Mouse (Mus musculus) left cerebral cortex, postnatal 25 days (tissue): ENCODE results near the gene Clint1. TPM values are rescaled to one million over a fixed set of nuclear protein-coding genes. Genes with fewer than 3 reads are reported as not detected.
"Not testable (repeated sequence)": the region's sequence is repeated elsewhere in the genome, so short reads cannot be mapped to it uniquely, and the experiment has no call there.

ENCODE experiments used
- DNase-seq, 2 experiments: peaks; one replicate each; pipeline ENCODE4 v3.0.0; 2022; ENCODE audit warnings: low spot score in 2 of 2, mixed read lengths in 1 of 2
- intact Hi-C: fragments of 180-260 bp; cut with DNase I; formaldehyde crosslinking; loops from one replicate; pipeline ENCODE4 v1.15.1; 2025
- total RNA-seq, 2 experiments: library from RNA; stranded (reverse); gene quantifications; 2 replicates each; pipeline ENCODE4 v1.2.3; 2021

The Clint1 gene
- total RNA-seq, 2 experiments from 2014 or later = 51.1 to 52.3 TPM

DNA sequence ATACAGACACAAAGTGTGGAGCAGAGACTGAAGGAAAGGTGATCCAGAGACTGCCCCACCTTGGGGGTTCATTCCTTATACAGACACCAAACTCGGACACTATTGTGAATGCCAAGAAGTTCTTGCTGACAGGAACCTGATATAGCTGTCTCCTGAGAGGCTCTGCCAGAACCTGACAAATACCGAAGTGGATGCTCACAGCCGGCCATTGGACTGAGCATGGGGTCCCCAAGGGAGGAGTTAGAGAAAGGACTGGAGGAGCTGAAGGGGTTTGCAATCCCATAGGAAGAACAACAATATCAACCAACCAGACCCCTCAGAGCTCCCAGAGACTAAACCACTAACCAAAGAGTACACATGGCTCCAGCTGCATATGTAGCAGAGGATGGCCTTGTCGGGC lies 27.5 kb downstream of the Clint1 start:
- DNase-seq, intact Hi-C loops: not testable (repeated sequence)

DNA sequence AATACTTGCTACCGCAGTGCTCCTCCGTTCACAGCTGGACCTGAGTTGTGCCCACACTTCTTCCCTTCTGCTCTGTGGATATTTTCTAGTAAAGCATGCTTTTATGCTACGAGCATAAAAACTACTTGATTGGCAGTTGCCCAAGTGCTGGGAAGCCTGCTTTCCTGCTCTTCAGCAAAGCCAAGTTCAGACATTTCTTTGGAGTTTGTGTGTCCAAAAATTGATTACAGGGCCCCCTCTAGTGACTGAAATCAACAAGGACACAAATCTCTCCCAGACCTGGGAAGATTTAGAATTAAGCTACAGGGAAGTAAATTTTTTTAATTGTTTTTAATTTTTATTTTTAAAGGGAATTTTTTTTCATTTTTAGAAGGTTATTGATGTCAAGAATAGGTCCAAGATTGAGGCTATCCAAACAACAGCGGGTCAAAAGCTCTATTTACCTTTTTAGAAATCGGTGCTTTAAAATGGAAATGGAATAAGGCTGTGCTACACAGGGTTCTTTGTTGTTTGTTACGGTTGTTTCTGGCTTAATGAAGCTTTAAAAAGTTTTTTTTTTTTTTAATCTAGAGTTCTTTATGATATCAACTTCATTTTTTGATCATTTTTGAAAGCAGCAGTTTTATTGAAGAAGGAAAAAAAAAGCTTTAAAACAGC lies 29.3 kb downstream of the Clint1 start:
- peak; percentile 28 to 57 for DNase-seq
- intact Hi-C loops = loop anchor here (1.0 to 10.0 kb wide), 6 partner anchors 86 to 1269 kb away; no protein-coding TSS in a partner anchor

DNA sequence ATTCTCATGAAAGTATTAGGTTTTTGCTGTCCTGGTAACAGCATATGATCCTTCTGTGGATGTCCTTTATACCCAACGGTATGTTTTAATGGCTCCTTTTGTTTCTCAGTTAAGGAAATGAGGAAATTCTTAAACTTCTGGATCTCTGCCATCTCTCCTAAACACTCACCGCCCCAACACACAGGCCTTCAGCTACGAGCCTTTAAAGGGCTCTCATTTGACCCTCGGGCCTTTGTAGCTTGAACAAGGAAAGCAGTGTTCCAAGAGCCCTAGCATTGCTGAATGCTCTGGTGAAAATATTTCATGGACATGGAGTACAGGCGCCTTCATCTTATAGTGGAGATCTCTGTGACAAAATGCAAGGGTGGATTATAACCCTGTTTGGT lies 29.8 kb downstream of the Clint1 start:
- DNase-seq = no peak
- intact Hi-C loops = loop anchor here (1.0 to 10.0 kb wide), 6 partner anchors 86 to 1269 kb away; no protein-coding TSS in a partner anchor

DNA sequence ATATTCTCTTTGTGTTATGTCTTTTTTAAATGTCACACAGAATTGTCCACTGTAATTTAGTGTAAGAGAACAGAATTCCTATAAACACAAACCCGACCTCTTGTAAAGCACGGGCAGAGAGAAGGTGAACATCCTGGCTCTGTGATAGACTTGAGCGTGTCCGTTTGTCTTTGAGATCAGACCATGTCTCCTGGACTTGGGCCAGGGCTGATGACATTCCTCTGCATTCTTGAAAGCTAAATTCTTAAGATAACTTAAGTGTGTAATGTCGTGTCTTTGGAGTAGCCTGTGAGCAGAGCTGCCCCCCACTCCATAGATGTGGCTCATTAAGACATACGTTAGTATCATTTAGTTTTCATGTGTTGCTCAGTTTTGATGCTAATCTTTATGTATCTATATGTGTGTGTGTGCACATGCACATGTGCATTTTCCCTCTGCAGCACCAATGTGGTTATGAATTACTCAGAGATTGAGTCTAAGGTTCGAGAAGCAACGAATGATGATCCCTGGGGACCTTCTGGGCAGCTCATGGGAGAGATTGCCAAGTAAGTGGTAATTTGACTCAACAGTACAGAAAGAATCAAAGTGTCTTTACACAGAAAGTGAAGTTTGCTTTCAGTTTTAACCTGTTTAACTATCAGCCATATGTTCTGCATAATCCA lies 31.6 kb downstream of the Clint1 start:
- no peak for DNase-seq
- intact Hi-C loops = loop anchor here (5.0 to 10.0 kb wide), 5 partner anchors 129 to 1271 kb away; no protein-coding TSS in a partner anchor

DNA sequence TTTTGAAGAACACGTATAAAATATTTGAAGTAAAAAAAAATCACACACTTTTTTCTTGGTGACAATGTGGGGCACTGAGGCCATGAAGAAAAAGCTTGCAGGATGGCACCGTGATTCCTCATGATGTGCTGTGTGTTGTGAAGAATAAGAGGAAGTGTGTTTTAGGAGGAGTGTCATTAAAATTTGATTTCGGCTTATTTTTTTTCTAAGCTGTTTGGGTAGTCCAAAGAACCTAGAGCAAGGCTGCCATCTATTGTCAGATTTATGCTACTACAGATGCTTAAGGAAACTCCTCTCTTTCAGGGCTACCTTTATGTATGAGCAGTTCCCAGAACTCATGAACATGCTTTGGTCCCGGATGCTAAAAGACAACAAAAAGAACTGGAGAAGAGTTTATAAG lies 32.2 kb downstream of the Clint1 start:
- intact Hi-C loops = loop anchor here (2.0 to 10.0 kb wide), 6 partner anchors 129 to 1297 kb away; no protein-coding TSS in a partner anchor
- DNase-seq = peak; percentile 40 to 47

DNA sequence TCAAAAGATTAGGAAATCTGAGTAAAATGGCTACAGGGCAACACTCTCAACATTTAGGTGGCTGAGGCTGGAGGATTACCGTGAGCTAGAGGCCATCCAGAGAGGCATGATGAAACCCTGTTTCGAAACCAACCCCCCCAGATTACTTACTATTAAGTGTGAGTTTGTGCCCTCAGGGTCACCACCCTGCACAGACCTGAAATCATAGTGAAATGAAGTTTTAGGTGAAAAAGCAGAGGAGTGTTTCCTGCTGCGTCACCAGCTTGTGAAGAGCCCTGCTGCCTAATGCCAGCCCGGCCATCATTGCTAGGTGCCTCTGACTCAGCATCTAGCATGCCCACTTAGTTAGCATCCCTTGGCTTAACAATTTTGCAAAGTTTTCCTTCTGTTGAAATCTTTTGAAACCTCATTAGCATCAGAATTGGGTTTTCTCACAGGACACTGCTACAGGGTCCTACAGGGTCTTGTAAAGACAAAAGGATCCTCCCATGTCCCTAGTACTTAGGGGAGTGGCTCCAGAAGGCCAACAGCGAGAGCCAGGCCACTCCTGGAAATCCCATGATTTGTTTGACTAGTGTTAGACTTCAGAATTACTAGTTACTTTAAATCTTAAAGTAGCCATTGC lies 33.9 kb downstream of the Clint1 start:
- intact Hi-C loops = loop anchor here (2.0 to 10.0 kb wide), 2 partner anchors 131 to 1299 kb away; no protein-coding TSS in a partner anchor
- DNase-seq = no peak

DNA sequence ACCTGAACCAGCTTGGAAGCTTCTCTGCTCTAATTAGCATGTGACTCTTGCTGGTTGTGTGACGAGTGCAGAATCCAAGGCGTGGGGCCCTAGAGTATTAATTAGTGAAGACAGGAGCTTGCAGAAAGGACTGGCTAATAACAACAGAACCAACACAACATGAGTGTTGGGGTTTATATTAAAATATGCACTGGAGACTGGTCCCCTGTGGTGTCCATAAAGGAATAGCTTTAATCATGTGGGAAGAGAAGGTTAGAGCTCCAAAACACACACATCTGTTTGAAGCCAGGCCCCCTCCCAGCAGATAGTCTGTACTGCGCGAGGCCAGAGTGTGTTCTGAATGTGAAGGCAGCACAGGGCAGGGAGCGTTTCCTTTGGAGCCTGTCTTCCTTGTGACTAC lies 34.7 kb downstream of the Clint1 start:
- intact Hi-C loops = loop anchor here (10.0 kb wide), 1 partner anchor 132 kb away; no protein-coding TSS in a partner anchor

DNA sequence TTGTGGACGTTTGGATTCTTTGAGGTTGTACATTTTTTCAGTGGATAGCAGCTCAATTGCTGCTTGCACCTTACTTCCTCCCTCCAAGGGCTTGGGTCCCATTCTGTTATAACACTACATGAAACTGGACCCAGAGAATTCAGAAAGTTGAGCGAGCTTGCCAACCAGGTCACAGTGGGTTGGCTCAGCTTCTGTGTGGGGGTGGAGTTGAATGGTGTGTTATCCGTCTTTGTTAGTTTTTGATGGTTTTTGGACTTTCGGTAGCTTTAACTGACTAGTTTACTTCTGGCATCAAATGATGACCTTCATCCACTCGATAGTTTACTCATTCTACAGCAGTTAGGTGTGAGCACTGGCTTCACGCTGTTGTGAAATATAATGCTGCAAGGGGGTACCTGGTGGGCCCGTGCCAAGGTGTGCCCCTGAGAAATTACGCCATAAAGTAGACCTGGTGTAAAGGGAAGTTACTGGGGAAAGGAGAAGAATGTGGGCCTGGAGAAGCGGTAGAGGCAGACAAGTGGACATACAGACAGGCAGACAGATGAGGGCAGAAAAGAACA lies 36.7 kb downstream of the Clint1 start:
- DNase-seq = no peak
- intact Hi-C loops = loop anchor here (10.0 kb wide), 1 partner anchor 134 kb away; no protein-coding TSS in a partner anchor

More for the DNA sequence above, 34.7 kb downstream of the Clint1 start:
- no peak for DNase-seq

DNA sequence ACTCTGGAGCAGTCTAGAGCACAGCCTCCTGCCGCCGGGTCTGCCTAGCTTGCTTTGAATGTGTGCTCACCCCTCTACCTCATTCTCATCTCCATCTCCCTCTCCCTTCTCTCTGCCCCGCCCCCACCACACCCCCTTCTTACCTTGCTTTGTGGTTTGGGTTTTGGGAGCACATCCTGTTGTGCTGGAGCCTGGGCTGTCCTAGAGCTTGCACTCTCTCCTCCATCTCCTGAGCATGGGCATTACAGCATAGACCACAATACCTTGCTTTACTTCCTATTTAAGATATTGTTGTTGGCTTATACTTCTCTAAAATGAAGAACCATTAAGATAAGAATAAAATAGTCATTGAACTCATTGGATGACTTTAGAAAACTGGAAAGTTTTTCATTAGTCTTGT lies 38.1 kb downstream of the Clint1 start:
- intact Hi-C loops = loop anchor here (10.0 kb wide), 1 partner anchor 135 kb away; no protein-coding TSS in a partner anchor

DNA sequence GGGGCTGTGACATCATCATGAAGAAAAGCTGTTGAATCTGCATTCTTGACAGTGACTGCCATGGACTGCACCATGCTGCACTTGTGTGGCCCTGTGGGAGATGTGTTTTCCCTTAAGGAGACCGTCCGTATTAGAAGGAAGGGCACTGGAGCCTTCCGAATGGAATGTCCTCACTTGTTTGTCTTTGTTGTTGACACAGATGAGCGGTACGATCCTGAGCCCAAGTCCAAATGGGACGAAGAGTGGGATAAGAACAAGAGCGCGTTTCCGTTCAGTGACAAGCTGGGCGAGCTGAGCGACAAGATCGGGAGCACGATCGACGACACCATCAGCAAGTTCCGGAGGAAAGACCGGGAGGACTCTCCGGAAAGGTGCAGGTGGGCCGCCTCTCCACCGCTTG lies 38.6 kb downstream of the Clint1 start:
- no peak for DNase-seq
- intact Hi-C loops = no loop called here

More for the DNA sequence above, 38.1 kb downstream of the Clint1 start:
- DNase-seq = no peak

DNA sequence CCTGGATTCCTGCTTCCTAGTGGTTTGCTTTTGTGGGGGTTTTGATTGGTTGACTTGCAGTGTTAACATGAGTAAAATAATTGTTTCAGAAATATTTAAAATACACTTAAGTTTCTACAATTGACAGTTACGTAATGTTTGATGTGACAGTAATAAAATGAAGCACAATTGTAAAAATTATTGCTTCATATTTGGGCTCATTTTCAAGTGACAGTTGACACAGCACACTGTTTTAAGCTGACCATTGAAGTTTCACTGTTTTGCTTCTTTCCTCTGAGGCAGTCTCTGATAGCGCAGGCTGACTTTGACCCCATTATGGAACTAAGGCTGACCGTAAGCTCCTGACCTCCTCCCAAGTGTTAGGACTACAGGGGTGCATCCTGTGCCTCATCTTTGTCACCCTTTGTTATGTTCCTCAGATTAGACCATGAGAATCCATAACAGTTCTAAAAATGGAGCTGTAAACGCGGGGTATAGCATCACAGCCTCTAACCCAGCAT lies 41.1 kb downstream of the Clint1 start:
- intact Hi-C loops = no loop called here
- no peak for DNase-seq

DNA sequence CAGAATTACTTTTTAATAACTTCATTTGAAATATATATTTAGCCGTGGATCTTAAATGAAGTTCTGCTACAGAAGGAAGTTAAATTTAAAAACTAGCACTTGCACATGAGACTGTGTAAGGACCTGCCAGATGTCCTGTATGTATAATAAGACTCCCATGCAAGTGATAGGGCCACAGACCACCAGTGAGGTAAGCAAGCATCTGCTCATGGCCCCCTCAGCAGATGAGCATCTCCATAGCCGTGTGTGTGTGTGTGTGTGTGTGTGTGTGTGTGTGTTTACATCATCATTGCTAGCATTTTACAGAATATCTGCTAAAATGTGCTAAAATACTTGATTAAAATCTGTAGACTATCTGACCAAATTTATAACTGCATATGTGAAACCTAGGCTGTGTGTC lies 45.5 kb downstream of the Clint1 start:
- intact Hi-C loops = no loop called here
- peak in 1 of 2 experiments; percentile 48 for DNase-seq

DNA sequence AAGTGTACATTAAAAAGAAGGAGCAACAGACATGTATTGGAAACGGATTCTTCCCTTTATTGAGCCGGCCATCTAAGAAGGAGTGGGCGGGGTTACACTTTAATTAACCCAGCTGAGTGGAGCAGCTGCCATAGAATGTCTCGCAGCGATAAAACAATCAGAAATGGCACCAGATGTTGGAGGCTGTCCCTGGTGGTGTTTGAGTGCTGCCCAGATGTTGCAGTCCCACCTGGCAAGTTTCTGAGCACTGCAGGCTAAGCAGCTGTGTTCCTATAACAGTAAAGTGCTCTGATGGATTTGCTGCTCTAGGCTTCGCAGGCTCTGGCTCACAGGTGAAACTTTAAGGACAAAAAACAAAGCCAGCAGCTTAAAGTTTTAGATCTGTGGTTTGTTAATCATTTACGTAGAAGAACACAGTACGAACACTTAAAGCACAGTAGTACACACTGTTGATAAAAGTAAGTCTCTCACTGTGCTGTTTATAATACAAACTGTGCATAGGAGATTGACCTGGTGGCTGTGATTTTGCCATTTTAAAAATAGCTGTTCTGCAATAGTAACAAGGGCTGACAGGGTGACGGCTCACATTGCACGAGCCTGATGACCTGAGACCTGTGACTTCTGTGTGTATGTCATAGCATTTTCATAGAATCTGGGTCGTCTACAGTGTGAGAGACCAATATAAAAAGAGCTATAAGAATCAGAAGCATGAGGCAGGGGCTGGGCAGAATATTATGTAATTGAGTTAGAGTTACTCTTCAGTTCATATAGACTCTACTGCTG lies 48.6 kb downstream of the Clint1 start:
- no peak for DNase-seq
- intact Hi-C loops = no loop called here

DNA sequence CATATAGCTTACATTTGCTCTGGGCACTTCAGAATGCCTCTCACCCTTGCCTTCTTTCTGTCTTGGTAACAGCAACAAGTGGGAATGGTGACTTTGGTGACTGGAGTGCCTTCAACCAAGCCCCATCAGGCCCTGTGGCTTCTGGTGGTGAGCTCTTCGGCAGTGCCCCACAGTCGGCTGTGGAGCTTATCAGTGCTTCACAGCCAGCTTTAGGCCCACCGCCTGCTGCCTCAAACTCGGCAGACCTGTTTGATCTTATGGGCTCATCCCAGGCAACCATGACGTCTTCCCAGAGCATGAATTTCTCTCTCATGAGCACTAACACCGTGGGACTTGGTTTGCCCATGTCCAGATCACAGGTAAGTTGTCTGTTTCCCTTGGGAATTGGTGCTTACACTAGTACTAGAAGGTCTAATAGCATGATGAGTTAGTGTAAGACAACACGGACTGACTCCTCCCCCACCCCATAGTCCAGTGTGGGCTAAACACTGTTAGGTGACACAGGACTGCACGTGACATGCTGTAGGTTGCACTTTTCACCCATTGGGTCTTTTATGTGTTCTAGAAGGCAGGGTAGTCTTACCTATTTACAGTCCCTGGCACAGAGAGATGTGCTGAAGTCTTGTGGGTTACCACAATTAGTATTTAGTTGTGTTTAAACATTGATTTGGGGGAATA lies 54.4 kb downstream of the Clint1 start:
- no peak for DNase-seq
- intact Hi-C loops = no loop called here

DNA sequence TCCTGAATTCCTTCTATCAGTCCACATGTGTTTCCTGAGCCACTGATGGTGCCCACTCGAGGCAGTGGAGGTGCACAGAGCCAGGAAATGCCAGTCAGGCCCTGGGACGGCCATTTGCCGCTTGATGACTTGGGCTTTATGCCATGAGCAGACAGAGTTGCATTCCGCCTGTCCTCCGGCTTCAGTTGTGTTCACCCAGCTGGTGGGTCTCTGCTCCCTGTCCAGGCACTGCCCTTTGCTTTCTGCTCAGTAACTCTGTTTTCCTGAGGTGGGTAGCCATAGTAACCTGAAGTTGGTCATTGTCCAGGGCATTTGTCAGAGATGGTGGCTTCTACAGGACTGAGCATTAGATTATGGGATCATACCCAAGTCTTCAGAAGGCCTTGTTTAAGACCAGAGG lies 55.5 kb downstream of the Clint1 start:
- no peak for DNase-seq
- intact Hi-C loops = no loop called here

DNA sequence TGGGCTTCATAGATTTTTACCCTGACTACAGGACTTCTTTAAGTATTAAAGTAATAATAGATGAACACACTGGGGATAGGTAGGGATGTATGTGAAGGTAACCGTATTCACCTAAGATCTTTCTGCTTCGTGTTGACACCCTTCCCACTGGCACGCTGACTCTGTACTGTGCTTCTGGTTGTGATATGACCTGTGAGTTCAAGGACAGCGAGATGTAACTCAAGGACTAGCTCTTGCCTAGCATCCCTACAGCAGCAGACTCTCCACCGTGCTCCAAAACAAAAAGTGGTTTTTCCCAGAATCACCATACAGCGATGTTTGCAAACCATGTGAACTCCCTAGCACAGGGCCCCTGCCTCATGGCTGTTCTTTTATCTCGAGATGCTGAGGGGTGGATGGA lies 56.2 kb downstream of the Clint1 start:
- DNase-seq = no peak
- intact Hi-C loops = no loop called here

DNA sequence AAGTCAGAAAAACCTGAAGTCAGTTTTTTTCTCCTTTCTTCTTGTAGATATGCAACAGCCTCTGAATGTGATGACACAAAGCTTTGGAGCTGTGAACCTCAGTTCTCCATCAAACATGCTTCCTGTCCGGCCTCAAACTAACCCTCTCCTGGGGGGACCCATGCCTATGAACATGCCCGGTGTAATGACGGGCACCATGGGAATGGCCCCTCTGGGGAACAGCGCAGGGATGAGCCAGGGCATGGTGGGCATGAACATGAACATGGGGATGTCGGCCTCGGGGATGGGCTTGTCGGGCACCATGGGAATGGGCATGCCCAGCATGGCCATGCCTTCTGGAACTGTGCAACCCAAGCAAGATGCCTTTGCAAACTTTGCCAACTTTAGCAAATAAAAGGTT lies 57.0 kb downstream of the Clint1 start:
- intact Hi-C loops = no loop called here
- no peak for DNase-seq

DNA sequence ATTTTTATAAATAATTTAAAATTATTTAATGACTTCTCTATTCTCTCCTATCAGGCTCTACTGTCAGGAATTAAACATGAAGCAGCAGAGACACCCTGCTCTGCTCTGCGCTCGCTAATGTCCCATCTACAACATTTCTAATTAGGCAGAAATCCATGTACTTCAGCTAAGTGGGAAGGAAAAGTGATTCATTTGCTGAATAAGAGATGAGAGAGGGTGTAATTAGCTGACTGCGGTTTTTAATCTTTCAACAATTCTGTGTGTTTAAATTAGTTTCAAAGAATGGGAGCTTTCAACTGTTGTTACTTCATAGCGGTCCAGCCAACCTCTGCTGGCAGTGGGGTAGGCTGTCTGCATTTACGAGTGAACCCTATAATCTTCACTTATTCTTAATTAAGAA lies 58.9 kb downstream of the Clint1 start:
- intact Hi-C loops = no loop called here
- no peak for DNase-seq

DNA sequence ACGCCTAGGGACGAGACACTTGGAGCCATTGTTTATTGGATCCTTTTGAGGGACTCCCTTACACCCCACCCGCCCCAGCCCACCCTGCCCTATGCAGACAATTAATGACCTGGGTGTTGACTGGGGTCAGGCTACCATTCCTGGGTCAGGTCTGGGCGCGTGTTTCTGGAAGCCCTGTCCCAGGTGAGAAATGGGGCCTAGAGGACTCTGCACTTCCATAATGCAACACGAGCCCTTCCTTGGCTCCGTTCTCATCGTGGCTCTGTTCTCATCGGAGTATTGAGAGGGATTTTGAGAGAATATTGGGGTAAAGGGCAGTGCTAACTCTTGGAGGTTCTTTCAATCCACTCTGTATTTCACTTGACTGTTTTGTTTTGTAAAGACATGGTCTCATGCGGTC lies 64.3 kb downstream of the Clint1 start:
- intact Hi-C loops = no loop called here
- no peak for DNase-seq
